1 mouse cellular context compared by ENCODE assay signal in the genomic region with DNA sequence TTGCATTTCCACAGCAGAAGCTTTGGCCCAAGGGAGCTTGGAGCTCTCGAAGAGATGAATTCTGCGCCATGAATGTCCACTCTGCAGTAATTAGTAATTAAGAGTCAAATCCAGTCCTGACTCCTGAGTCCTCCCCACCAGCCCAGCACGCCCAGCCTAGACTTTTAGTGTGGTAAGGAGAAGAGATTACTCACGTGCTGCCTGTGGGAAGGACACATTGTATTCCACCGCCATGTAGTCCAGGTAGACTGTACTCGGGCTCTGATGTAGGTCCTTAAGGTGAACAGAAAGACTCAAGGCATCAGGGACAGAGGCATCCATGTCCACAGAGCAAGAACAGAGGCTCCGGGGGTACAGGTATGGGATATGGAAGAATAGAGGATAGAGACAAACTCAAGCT.
TF ChIP-seq lines count a peak whose summit lies in the region.

No protein-coding gene starts in this region.

TF ChIP-seq in CH12.LX, 34 proteins besides CTCF, POLR2A, EP300 and RAD21:
- TF ChIP-seq ZKSCAN1 (IDR thresholded peaks at IDR 0.05; ENCODE audit: borderline replicate concordance, low read depth, low read length) (no peak), BHLHE40 (IDR thresholded peaks at IDR 0.05; ENCODE audit: low read depth, low read length) (peak; percentile 40; the same call in 1 of the 2 replicates), GABPA (IDR thresholded peaks at IDR 0.05; ENCODE audit: insufficient replicate concordance, low read depth, low read length) (no peak), HCFC1 (IDR thresholded peaks at IDR 0.05; ENCODE audit: low read depth, low read length) (no peak)
